Mouse (Mus musculus) CH12.LX (cell line): ENCODE data around the gene Rxfp4. TPM values are rescaled to one million over a fixed set of nuclear protein-coding genes. Genes with fewer than 3 reads are reported as not detected.

Experiments
- DNase-seq: peaks from one replicate; pipeline ENCODE4 v3.0.0-alpha.2; 2013; ENCODE audit errors: extremely low read depth
- H3K27ac ChIP-seq: 2 replicates; pipeline ENCODE4 v1.5.1; 2012; ENCODE audit warnings: low read depth, mild to moderate bottlenecking, control low read depth, moderate library complexity; ENCODE audit not compliant: insufficient read depth
- H3K27me3 ChIP-seq: replicated peaks from 2 replicates; pipeline ENCODE3; 2012; ENCODE audit warnings: inconsistent platforms
- H3K36me3 ChIP-seq, 2 experiments: replicated peaks in 1 of 2; 2 replicates each; pipeline versions ENCODE3 to v1.6.1; 2012; ENCODE audit warnings: inconsistent platforms in 1 of 2, low read length in 1 of 2, mild to moderate bottlenecking in 1 of 2, mixed read lengths in 1 of 2, moderate library complexity in 1 of 2; ENCODE audit not compliant: control insufficient read depth in 1 of 2, insufficient read depth in 1 of 2
- H3K4me1 ChIP-seq, 2 experiments: 2 replicates each; pipeline ENCODE4 v1.6.1; 2012; ENCODE audit warnings: inconsistent platforms in 1 of 2, moderate library complexity in 1 of 2; ENCODE audit not compliant: insufficient read depth in 2 of 2, control insufficient read depth in 1 of 2
- H3K4me2 ChIP-seq: 2 replicates; pipeline ENCODE4 v1.6.1; 2012; ENCODE audit warnings: low read depth, mild to moderate bottlenecking, control low read depth; ENCODE audit not compliant: poor library complexity, insufficient read depth, severe bottlenecking
- H3K4me3 ChIP-seq, 3 experiments: fragments of 150-350 bp in 1 of 3; sonication (generic) in 1 of 3; replicated peaks in 1 of 3; 2 replicates each; pipeline versions ENCODE3 to v1.5.1; 2011 to 2012; ENCODE audit warnings: low read depth in 2 of 3, low read length in 2 of 3, mild to moderate bottlenecking in 2 of 3, moderate library complexity in 2 of 3, control low read depth in 1 of 3, improper control_type of control experiment in 1 of 3, inconsistent platforms in 1 of 3, mixed read lengths in 1 of 3; ENCODE audit not compliant: poor library complexity in 1 of 3
- H3K79me2 ChIP-seq: replicated peaks from 2 replicates; pipeline ENCODE4 v1.6.1; 2012; ENCODE audit warnings: mild to moderate bottlenecking, moderate library complexity; ENCODE audit not compliant: control insufficient read depth, poor library complexity, insufficient read depth, severe bottlenecking; ENCODE audit errors: extremely low read depth
- H3K9ac ChIP-seq: 2 replicates; pipeline ENCODE4 v1.6.1; 2012; ENCODE audit warnings: low read depth, mild to moderate bottlenecking, control low read depth, moderate library complexity; ENCODE audit not compliant: insufficient read depth
- H3K9me3 ChIP-seq: replicated peaks from 2 replicates; pipeline ENCODE3; 2012; ENCODE audit warnings: low read length, inconsistent platforms, mixed read lengths
- BHLHE40 ChIP-seq: IDR thresholded peaks from 2 replicates; pipeline ENCODE4 v1.6.1; 2011; ENCODE audit warnings: mild to moderate bottlenecking, low read depth, low read length, improper control_type of control experiment
- CHD1 ChIP-seq: IDR thresholded peaks from 2 replicates; pipeline ENCODE4 v1.6.1; 2012; ENCODE audit warnings: low read depth, low read length, improper control_type of control experiment, inconsistent platforms
- ELF1 ChIP-seq: IDR thresholded peaks from 2 replicates; pipeline ENCODE4 v1.6.1; 2014; ENCODE audit warnings: low read depth, mild to moderate bottlenecking, inconsistent platforms, low read length, improper control_type of control experiment
- GABPA ChIP-seq: IDR thresholded peaks from 2 replicates; pipeline ENCODE4 v1.6.1; 2012; ENCODE audit warnings: low read depth, low read length, improper control_type of control experiment, inconsistent platforms; ENCODE audit not compliant: insufficient replicate concordance
- HCFC1 ChIP-seq: IDR thresholded peaks from 2 replicates; pipeline ENCODE4 v1.6.1; 2012; ENCODE audit warnings: low read depth, mild to moderate bottlenecking, inconsistent platforms, low read length, improper control_type of control experiment
- IRF4 ChIP-seq: IDR thresholded peaks from 2 replicates; pipeline ENCODE4 v1.6.1; 2014; ENCODE audit warnings: low read depth, mild to moderate bottlenecking, inconsistent platforms, low read length, improper control_type of control experiment
- JUN ChIP-seq: IDR thresholded peaks from 2 replicates; pipeline ENCODE4 v1.6.1; 2011; ENCODE audit warnings: low read depth, mild to moderate bottlenecking, low read length, improper control_type of control experiment, moderate library complexity; ENCODE audit not compliant: insufficient read depth
- JUND ChIP-seq: conservative IDR thresholded peaks from 2 replicates; pipeline ENCODE4 v1.6.1; 2011; ENCODE audit warnings: low read depth, low read length, improper control_type of control experiment
- KAT2A ChIP-seq: IDR thresholded peaks from 2 replicates; pipeline ENCODE4 v1.6.1; 2012; ENCODE audit warnings: low read length, improper control_type of control experiment, inconsistent platforms; ENCODE audit not compliant: insufficient replicate concordance
- MAFK ChIP-seq: IDR thresholded peaks from 2 replicates; pipeline ENCODE4 v1.6.1; 2011; ENCODE audit warnings: low read length, improper control_type of control experiment; ENCODE audit not compliant: insufficient replicate concordance
- MYC ChIP-seq: IDR thresholded peaks from 2 replicates; pipeline ENCODE4 v1.6.1; 2011; ENCODE audit warnings: low read depth, mild to moderate bottlenecking, improper control_type of control experiment, low read length
- NELFE ChIP-seq: IDR thresholded peaks from 2 replicates; pipeline ENCODE4 v1.6.1; 2011; ENCODE audit warnings: low read depth, low read length, improper control_type of control experiment
- PAX5 ChIP-seq: IDR thresholded peaks from 2 replicates; pipeline ENCODE4 v1.6.1; 2012; ENCODE audit warnings: low read length, inconsistent platforms, mixed read lengths
- POLR2A ChIP-seq: IDR thresholded peaks from 2 replicates; pipeline ENCODE4 v1.6.1; 2011; ENCODE audit warnings: low read depth, mild to moderate bottlenecking, improper control_type of control experiment, low read length
- RAD21 ChIP-seq: IDR thresholded peaks from 2 replicates; pipeline ENCODE4 v1.6.1; 2011; ENCODE audit warnings: low read depth, mild to moderate bottlenecking, low read length, improper control_type of control experiment, moderate library complexity
- RCOR1 ChIP-seq: conservative IDR thresholded peaks from 2 replicates; pipeline ENCODE4 v1.6.1; 2012; ENCODE audit warnings: low read depth, mild to moderate bottlenecking, inconsistent platforms, low read length, improper control_type of control experiment
- SMC3 ChIP-seq: IDR thresholded peaks from 2 replicates; pipeline ENCODE4 v1.6.1; 2011; ENCODE audit warnings: low read depth, low read length, improper control_type of control experiment
- TBP ChIP-seq: conservative IDR thresholded peaks from 2 replicates; pipeline ENCODE4 v1.6.1; 2011; ENCODE audit warnings: low read depth, low read length, improper control_type of control experiment
- UBTF ChIP-seq: IDR thresholded peaks from 2 replicates; pipeline ENCODE4 v1.6.1; 2012; ENCODE audit warnings: low read depth, mild to moderate bottlenecking, inconsistent platforms, low read length, improper control_type of control experiment, moderate library complexity
- USF1 ChIP-seq: IDR thresholded peaks from 2 replicates; pipeline ENCODE4 v1.6.1; 2014; ENCODE audit warnings: low read depth, mild to moderate bottlenecking, inconsistent platforms, low read length, improper control_type of control experiment
- ZC3H11A ChIP-seq: IDR thresholded peaks from 2 replicates; pipeline ENCODE4 v1.6.1; 2012; ENCODE audit warnings: low read depth, mild to moderate bottlenecking, inconsistent platforms, low read length, improper control_type of control experiment
- ZKSCAN1 ChIP-seq: IDR thresholded peaks from 2 replicates; pipeline ENCODE4 v1.6.1; 2012; ENCODE audit warnings: low read depth, inconsistent platforms, low read length, improper control_type of control experiment, borderline replicate concordance
- ZMIZ1 ChIP-seq: IDR thresholded peaks from 2 replicates; pipeline ENCODE4 v1.6.1; 2012; ENCODE audit warnings: low read depth, mild to moderate bottlenecking, inconsistent platforms, low read length, improper control_type of control experiment
- dilution Hi-C: fragments of 300-500 bp; cut with MboI; formaldehyde crosslinking; loops from 2 replicates; pipeline ENCODE4 v1.14.3; 2020; ENCODE audit warnings: low sequenced_read_pairs; ENCODE audit not compliant: extremely low pct_unique_long_range_greater_than_20kb, extremely low pct_ligation_motif_present
- in situ Hi-C: fragments of 300-500 bp; cut with MboI; formaldehyde crosslinking; loops from 3 replicates; pipeline ENCODE4 v1.14.3; 2019; ENCODE audit warnings: low sequenced_read_pairs, low pct_ligation_motif_present, low pct_unique_long_range_greater_than_20kb, mixed read lengths
- polyA plus RNA-seq: library from polyadenylated mRNA; unstranded; fragments of >175 nt; gene quantifications from 2 replicates; pipeline ENCODE4 v1.2.1, GENCODE M21; 2012; ENCODE audit warnings: low read depth; ENCODE audit not compliant: insufficient read length
- total RNA-seq, 2 experiments: library from RNA; depleted of rRNA; stranded (reverse); fragments of 300-350 nt in 1 of 2; fragments of >200 nt in 1 of 2; gene quantifications; 2 replicates each; pipeline ENCODE4 v1.2.3; 2012 to 2014

The Rxfp4 gene
- total and polyA plus RNA-seq, 3 experiments = not detected

GRCm38 (mm10) chr3:88659798-88660197 is 6.9 kb upstream of the Rxfp4 start:
- TF ChIP-seq ELF1 (no peak), KAT2A (no peak), IRF4 (no peak), HCFC1 (no peak), TBP (no peak), GABPA (no peak), BHLHE40 (no peak), RAD21 (no peak), MYC (no peak), ZKSCAN1 (no peak)
- TF ChIP-seq, all 38 proteins: peak for 0
- no peak overlapping the region for H3K9ac ChIP-seq
- peaks cover 8 to 32% of the 10 kb centered on the region in 2 experiments for H3K4me1 ChIP-seq
- no peaks in the 10 kb centered on the region for H3K27me3 ChIP-seq
- H3K36me3 ChIP-seq = no peaks in the 10 kb centered on the region
- no peak overlapping the region for H3K4me3 ChIP-seq
- in situ Hi-C loops = no loop called here
- dilution Hi-C loops = no loop called here
- no peak overlapping the region for H3K4me2 ChIP-seq
- no peak for DNase-seq
- no peak overlapping the region for H3K27ac ChIP-seq
- H3K79me2 ChIP-seq = no peaks in the 10 kb centered on the region
- peaks cover 2% of the 10 kb centered on the region for H3K9me3 ChIP-seq

DNA sequence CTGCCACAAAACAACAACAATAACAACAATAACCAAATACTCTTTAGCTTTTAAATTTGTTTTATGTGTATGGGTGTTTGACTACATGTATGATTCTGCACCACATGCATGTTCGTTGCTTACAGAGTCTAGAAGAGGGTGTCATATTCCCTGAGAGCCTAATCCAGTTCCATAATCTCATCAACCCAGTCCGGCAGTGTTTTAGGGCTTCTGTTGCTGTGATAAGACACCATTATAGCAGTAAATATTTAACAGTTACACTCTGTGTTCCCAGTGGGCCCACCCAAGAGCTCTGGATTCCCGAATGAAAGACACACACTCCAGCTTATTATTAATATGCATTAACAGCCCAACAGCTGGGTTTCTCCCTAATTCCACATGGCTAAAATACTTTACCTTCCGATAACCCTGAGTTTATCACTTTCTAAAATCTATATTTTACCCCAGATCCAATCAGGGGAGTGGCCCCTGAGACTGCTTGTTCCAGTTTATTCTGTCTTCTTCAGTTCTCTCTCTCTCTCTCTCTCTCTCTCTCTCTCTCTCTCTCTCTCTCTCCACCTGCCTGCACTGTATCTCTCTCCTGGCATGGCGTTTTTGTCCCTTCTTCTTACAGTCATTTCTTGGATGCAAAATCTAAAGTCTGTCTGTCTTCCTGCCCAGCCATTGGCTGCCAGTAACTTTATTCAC is 5.6 kb upstream of the Rxfp4 start:
- in situ Hi-C loops (no loop called here), dilution Hi-C loops (no loop called here)
- Histone ChIP-seq H3K4me2 (no peak overlapping the region), H3K27ac (no peak overlapping the region), H3K79me2 (no peaks in the 10 kb centered on the region), H3K4me1 (peaks cover 11 to 36% of the 10 kb centered on the region in 2 experiments), H3K9ac (no peak overlapping the region), H3K27me3 (no peaks in the 10 kb centered on the region), H3K36me3 (no peaks in the 10 kb centered on the region), H3K9me3 (peaks cover 2% of the 10 kb centered on the region), H3K4me3 (no peak overlapping the region)
- DNase-seq = no peak
- TF ChIP-seq IRF4 (no peak), GABPA (no peak)

DNA sequence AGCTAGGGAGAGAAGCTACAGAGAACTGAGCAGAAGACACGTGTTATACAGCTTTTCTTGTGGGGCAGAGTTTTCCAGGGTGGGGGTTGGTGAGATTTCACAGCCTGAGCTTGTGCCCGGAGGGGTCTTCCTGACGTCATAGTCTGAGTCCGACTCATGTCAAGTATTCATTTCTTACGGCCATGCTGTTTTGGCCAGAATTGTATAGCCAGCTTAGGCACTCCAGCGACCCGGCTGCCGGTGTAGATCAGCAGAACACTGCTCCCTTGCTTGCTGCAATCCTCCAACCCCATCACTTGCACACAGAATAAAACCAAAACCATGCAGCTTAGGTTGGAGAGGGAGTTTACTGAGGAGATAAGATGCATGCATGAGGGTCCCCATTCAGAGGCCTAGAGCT is 2.7 kb upstream of the Rxfp4 start:
- DNase-seq = no peak
- H3K4me1 ChIP-seq = peaks cover 33 to 65% of the 10 kb centered on the region in 2 experiments
- H3K36me3 ChIP-seq = no peaks in the 10 kb centered on the region
- H3K79me2 ChIP-seq = no peaks in the 10 kb centered on the region
- no peak overlapping the region for H3K4me3 ChIP-seq
- no peak overlapping the region for H3K4me2 ChIP-seq
- H3K9ac ChIP-seq = no peak overlapping the region
- no peak for TF ChIP-seq ZKSCAN1
- no peak for TF ChIP-seq ELF1
- TF ChIP-seq TBP = no peak
- TF ChIP-seq JUN = no peak
- no peak for TF ChIP-seq UBTF
- no peak for TF ChIP-seq NELFE
- TF ChIP-seq ZMIZ1 = no peak
- TF ChIP-seq MAFK = no peak
- TF ChIP-seq SMC3 = no peak
- no peak for TF ChIP-seq PAX5
- no peak for TF ChIP-seq RCOR1
- no peak for TF ChIP-seq RAD21
- TF ChIP-seq JUND = no peak
- TF ChIP-seq ZC3H11A = no peak
- no peak for TF ChIP-seq KAT2A
- no peak for TF ChIP-seq CHD1
- no peak for TF ChIP-seq IRF4
- TF ChIP-seq USF1 = no peak
- TF ChIP-seq POLR2A = no peak
- no peaks in the 10 kb centered on the region for H3K27me3 ChIP-seq
- H3K9me3 ChIP-seq = no peaks in the 10 kb centered on the region
- no peak overlapping the region for H3K27ac ChIP-seq
- in situ Hi-C loops (no loop called here), dilution Hi-C loops (no loop called here)
